Mouse (Mus musculus) 416B (cell line): Measurements from ENCODE around the gene Arpp21.
A peak's percentile ranks its signal among the peaks of the same experiment; 100 is the strongest.

Experiments
- DNase-seq: peaks from one replicate; pipeline ENCODE4 v3.0.0; 2011; ENCODE audit warnings: low read depth

Gene Arpp21

GRCm38 (mm10) chr9:112178438-112178837, 57.3 kb downstream of the Arpp21 start:
- DNase-seq = no peak

GRCm38 (mm10) chr9:112177569-112177968, 58.2 kb downstream of the Arpp21 start:
- no peak for DNase-seq

GRCm38 (mm10) chr9:112176317-112176716, 59.4 kb downstream of the Arpp21 start:
- no peak for DNase-seq

- DNase-seq = peak; percentile 74
Measured at GRCm38 (mm10) chr9:112174407-112175357, 61.1 kb downstream of the Arpp21 start.

- no peak for DNase-seq
Measured at GRCm38 (mm10) chr9:112173778-112174177, 62.0 kb downstream of the Arpp21 start.

- DNase-seq = no peak
Measured at GRCm38 (mm10) chr9:112164677-112165076, 71.1 kb downstream of the Arpp21 start.

GRCm38 (mm10) chr9:112160981-112161380, 74.8 kb downstream of the Arpp21 start:
- DNase-seq = no peak

- DNase-seq = no peak
Measured at GRCm38 (mm10) chr9:112153972-112154371, 81.8 kb downstream of the Arpp21 start.

- DNase-seq = no peak
Measured at GRCm38 (mm10) chr9:112152762-112153161, 83.0 kb downstream of the Arpp21 start.

- DNase-seq = no peak
Measured at GRCm38 (mm10) chr9:112151177-112151576, 84.6 kb downstream of the Arpp21 start.

- peak; percentile 2 for DNase-seq
Measured at GRCm38 (mm10) chr9:112140658-112141057, 95.1 kb downstream of the Arpp21 start.

GRCm38 (mm10) chr9:112137820-112138219, 97.9 kb downstream of the Arpp21 start:
- no peak for DNase-seq

- no peak for DNase-seq
Measured at GRCm38 (mm10) chr9:112130812-112131211, 104.9 kb downstream of the Arpp21 start.

- DNase-seq = no peak
Measured at GRCm38 (mm10) chr9:112124667-112125066, 111.1 kb downstream of the Arpp21 start.

- no peak for DNase-seq
Measured at GRCm38 (mm10) chr9:112124184-112124583, 111.6 kb downstream of the Arpp21 start.

- DNase-seq = no peak
Measured at GRCm38 (mm10) chr9:112123421-112123828, 112.3 kb downstream of the Arpp21 start.

GRCm38 (mm10) chr9:112119535-112119934, 116.2 kb downstream of the Arpp21 start:
- DNase-seq = no peak

GRCm38 (mm10) chr9:112119106-112119433, 116.7 kb downstream of the Arpp21 start:
- no peak for DNase-seq

- DNase-seq = no peak
Measured at GRCm38 (mm10) chr9:112118411-112119105, 117.2 kb downstream of the Arpp21 start.

- no peak for DNase-seq
Measured at GRCm38 (mm10) chr9:112117632-112118410, 117.9 kb downstream of the Arpp21 start.

GRCm38 (mm10) chr9:112111610-112112009, 124.1 kb downstream of the Arpp21 start:
- peak; percentile 40 for DNase-seq

GRCm38 (mm10) chr9:112102852-112103192, 132.9 kb downstream of the Arpp21 start:
- no peak for DNase-seq
